Mouse (Mus musculus) hindbrain, embryonic 15.5 days (tissue): ENCODE measurements around the gene Osbpl6. TPM values are rescaled to one million over a fixed set of nuclear protein-coding genes. Genes with fewer than 3 reads are reported as not detected.

Experiments
- ATAC-seq: fragments of 200-750 bp; cut with Nextera tagmentation; 2 replicates; pipeline ENCODE4 v1.8.0; 2017; ENCODE audit warnings: low read depth, moderate number of reproducible peaks, moderate TSS enrichment; ENCODE audit not compliant: low FRiP score
- H3K27ac ChIP-seq: fragments of 300-500 bp; sonication (generic); replicated peaks from 2 replicates; pipeline ENCODE4 v1.5.1; 2015; ENCODE audit warnings: mild to moderate bottlenecking, inconsistent platforms
- H3K27me3 ChIP-seq: fragments of 300-500 bp; sonication (generic); 2 replicates; pipeline ENCODE4 v1.6.1; 2015; ENCODE audit warnings: control low read depth, inconsistent platforms
- H3K36me3 ChIP-seq: fragments of 300-500 bp; sonication (generic); 2 replicates; pipeline ENCODE4 v1.6.1; 2015; ENCODE audit warnings: control low read depth, inconsistent platforms
- H3K4me1 ChIP-seq: fragments of 300-500 bp; sonication (generic); replicated peaks from 2 replicates; pipeline ENCODE4 v1.6.1; 2015; ENCODE audit warnings: control low read depth, inconsistent platforms
- H3K4me2 ChIP-seq: fragments of 300-500 bp; sonication (generic); 2 replicates; pipeline ENCODE4 v1.6.1; 2015; ENCODE audit warnings: moderate library complexity, mild to moderate bottlenecking, inconsistent platforms
- H3K4me3 ChIP-seq: fragments of 300-500 bp; sonication (generic); 2 replicates; pipeline ENCODE4 v1.5.1; 2015; ENCODE audit warnings: mild to moderate bottlenecking, inconsistent platforms
- H3K9ac ChIP-seq: fragments of 300-500 bp; sonication (generic); 2 replicates; pipeline ENCODE4 v1.6.1; 2015; ENCODE audit warnings: inconsistent platforms
- H3K9me3 ChIP-seq: fragments of 300-500 bp; sonication (generic); 2 replicates; pipeline ENCODE4 v1.6.1; 2016; ENCODE audit warnings: control low read depth, inconsistent platforms
- WGBS: fragments of 180-500 bp; shearing (Covaris S2); methylation state at CpG from one replicate; pipeline ENCODE4 v1.1.7; 2015; 5-methylcytosine and 5-hydroxymethylcytosine counted together
- polyA plus RNA-seq: library from polyadenylated mRNA; unstranded; fragments of >200 nt; fragmentation: Nextera tagmentation; extraction: Ambion mirVana; gene quantifications from 2 replicates; pipeline ENCODE4 v1.2.1, GENCODE M21; 2015

Gene Osbpl6
- polyA plus RNA-seq, 1 experiment from 2014 or later = 27.2 TPM

DNA sequence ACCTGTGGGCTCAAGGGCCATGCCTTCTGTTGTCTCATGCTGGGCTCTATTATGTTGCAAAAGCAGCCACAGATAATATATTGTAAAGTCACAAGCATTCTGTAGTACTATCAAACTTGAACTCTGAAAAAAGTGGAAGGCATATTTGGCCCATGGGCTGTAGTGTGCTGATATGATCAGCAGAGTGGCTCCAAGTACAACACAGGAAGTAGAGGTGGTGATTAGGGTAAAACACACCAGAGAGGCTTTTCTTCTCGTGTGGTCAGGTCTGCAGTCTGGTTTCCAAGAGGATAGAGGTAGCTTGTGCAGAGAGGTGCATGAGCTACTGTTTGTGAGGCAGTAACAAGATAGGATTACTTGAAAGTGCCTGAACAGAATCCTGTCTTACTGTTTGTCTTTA lies 69.5 kb downstream of the Osbpl6 start:
- Histone ChIP-seq H3K4me2 (no peak overlapping the region), H3K4me3 (no peak overlapping the region), H3K36me3 (no peaks in the 10 kb centered on the region), H3K9ac (no peak overlapping the region), H3K4me1 (no peaks in the 10 kb centered on the region), H3K27ac (no peak overlapping the region), H3K9me3 (no peaks in the 10 kb centered on the region), H3K27me3 (no peaks in the 10 kb centered on the region)
- no peak for ATAC-seq
- WGBS = 66% methylated on average over 1 of the region's 1 CpGs

DNA sequence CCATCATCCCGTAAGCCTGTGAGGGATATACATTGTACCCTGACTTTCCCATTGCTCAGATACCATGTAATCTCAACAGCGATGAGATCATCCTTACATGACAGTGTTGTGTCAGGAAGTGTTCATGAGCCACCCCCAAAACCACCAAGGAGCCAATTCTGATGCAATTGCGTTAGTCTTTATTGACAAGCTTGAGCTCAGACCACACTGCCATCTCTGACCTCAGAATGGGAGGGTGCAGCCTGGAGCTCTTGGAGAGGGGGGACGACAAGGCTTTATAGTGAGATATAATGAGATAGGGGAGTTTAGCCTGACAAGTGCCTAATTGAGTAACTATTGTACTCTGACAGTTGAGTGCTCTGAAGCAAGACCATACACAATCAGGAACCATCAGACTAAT lies 82.5 kb downstream of the Osbpl6 start:
- H3K4me3 ChIP-seq = no peak overlapping the region
- H3K9me3 ChIP-seq = no peaks in the 10 kb centered on the region
- no peaks in the 10 kb centered on the region for H3K27me3 ChIP-seq
- peaks cover 7% of the 10 kb centered on the region for H3K4me1 ChIP-seq
- no peak overlapping the region for H3K27ac ChIP-seq
- H3K4me2 ChIP-seq = no peak overlapping the region
- no peak for ATAC-seq
- H3K36me3 ChIP-seq = no peaks in the 10 kb centered on the region
- WGBS = 70% methylated on average over 4 of the region's 4 CpGs
- no peak overlapping the region for H3K9ac ChIP-seq

DNA sequence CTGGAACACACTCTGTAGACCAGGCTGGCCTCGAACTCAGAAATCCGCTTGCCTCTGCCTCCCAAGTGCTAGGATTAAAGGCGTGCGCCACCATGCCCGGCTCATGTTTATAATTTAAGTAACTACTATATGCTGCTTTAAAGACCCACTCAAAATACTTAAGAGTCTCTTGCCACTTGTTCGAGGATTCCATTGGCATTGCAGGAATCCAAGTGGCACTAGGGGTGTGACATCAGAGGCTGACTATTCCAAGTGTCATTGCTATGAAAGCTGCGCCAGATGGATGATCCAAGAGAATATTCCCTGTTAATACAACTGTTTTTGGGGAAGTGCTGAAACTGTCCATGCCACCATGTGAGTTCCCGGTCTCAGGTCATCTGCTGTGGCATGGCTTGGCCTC lies 83.9 kb downstream of the Osbpl6 start:
- no peak for ATAC-seq
- Histone ChIP-seq H3K36me3 (no peaks in the 10 kb centered on the region), H3K4me2 (no peak overlapping the region), H3K9ac (no peak overlapping the region), H3K4me1 (peaks cover 12% of the 10 kb centered on the region), H3K27ac (no peak overlapping the region), H3K27me3 (no peaks in the 10 kb centered on the region), H3K4me3 (no peak overlapping the region), H3K9me3 (no peaks in the 10 kb centered on the region)
- 94% methylated on average over 8 of the region's 8 CpGs for WGBS

DNA sequence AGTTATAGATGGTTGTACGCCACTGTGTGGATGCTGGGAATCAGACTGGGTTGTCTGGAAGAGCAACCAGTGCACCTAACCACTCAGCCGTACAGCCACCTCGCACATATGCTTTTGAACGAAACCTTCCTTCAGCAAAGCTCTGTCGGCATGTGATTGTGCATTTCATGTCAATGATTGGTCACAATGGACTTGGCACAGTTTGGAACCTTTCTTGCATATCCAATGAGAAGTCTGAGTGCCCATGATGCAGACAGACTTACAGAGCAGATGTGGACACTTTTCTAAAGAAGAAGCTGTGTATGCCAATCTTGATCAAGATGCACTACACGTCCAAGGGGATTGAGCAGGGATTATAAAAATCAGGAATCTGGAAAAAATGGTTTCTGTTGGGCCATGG lies 85.1 kb downstream of the Osbpl6 start:
- no peak overlapping the region for H3K4me3 ChIP-seq
- H3K27ac ChIP-seq = 0 out of 2 replicates have a peak overlapping the region, but pooled peaks have one; percentile 28

DNA sequence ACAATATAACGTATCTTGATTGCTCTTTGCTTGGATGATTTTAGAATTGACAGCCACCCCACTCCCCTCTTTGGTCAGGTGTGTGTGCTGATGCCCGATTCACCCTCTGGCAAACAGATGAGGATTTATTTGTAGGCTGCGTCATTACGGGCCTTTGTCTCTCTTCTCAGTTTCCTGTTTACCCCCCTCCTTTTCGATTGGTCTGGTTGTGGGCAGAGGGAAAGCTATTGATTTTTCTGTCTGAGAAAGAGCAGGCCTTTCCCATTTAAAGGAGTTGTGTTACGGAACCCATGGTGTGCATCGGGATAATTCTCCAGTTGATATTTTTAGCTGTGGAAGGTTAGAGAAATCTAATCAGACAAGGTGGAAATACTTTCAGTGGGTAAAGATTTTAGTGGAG lies 85.9 kb downstream of the Osbpl6 start:
- H3K27me3 ChIP-seq = no peaks in the 10 kb centered on the region
- WGBS = 56% methylated on average over 7 of the region's 7 CpGs
- peaks cover 12% of the 10 kb centered on the region for H3K4me1 ChIP-seq
- H3K36me3 ChIP-seq = no peaks in the 10 kb centered on the region
- no peak overlapping the region for H3K9ac ChIP-seq
- peak overlapping the region; percentile 28; the same call in 1 of the 2 replicates for H3K27ac ChIP-seq
- no peak overlapping the region for H3K4me2 ChIP-seq
- H3K4me3 ChIP-seq = no peak overlapping the region
- ATAC-seq = no peak
- no peaks in the 10 kb centered on the region for H3K9me3 ChIP-seq

More for the DNA sequence above, 85.1 kb downstream of the Osbpl6 start:
- ATAC-seq = no peak
- no peaks in the 10 kb centered on the region for H3K36me3 ChIP-seq
- no peak overlapping the region for H3K4me2 ChIP-seq
- no peaks in the 10 kb centered on the region for H3K9me3 ChIP-seq
- no peaks in the 10 kb centered on the region for H3K27me3 ChIP-seq
- 78% methylated on average over 6 of the region's 6 CpGs for WGBS
- H3K4me1 ChIP-seq = peaks cover 12% of the 10 kb centered on the region
- no peak overlapping the region for H3K9ac ChIP-seq

DNA sequence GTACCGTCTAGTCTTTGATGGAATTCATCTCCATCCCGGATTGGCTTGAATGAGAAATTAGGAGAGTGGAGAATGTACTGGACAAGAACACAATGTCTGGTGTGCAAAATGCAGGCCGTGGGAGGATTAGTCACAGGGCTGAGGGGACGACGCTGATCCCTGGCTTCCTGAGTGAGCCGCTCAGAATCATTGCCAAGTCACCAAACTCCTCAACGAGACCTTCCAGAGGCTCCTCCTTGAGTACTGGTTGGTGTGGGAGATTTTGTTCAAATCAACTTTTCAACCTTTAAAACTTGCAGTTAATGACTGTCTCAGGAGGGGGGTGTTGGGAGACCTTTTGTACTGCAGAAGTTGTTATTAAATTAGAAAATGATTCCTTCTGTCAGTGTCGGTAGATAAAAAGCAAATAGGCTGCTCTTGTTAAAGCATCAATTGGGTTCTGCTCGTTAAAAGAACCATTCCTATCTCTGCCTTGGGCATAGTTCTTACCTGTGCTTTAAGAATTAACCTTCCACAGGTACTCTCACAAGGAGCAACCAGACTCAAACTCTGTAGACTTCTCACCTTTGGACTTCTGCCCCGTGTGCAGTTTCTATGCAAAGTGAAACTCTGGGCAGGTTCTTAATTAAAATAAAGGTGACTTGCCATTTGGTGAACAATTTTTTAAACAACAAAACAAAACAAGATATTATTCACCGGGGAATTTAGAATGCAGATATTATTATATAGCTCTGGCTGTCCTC lies 89.9 kb downstream of the Osbpl6 start:
- Histone ChIP-seq H3K4me3 (no peak overlapping the region), H3K4me1 (peaks cover 12% of the 10 kb centered on the region), H3K27ac (no peak overlapping the region), H3K9ac (no peak overlapping the region), H3K36me3 (no peaks in the 10 kb centered on the region), H3K9me3 (no peaks in the 10 kb centered on the region), H3K4me2 (no peak overlapping the region), H3K27me3 (no peaks in the 10 kb centered on the region)
- 82% methylated on average over 11 of the region's 11 CpGs for WGBS
- no peak for ATAC-seq

DNA sequence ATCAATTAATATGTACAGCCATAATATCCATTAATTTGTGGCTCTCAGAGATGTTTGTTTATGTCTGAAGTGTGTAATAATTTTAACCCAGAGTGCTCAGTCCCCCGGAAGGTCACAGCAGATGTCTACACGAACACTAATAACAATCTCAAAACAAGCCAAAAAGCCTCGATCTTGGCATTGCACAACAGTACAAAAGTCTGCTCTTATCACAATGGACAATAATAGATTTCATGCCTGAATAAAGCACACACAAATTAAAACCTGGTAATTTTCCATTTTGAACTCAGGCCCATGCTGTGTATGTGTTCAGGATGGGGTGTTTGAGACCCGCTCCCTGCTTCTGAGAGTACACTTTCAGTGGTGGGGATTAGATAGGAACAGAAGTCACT lies 90.4 kb downstream of the Osbpl6 start:
- no peak for ATAC-seq
- 87% methylated on average over 4 of the region's 4 CpGs for WGBS
- Histone ChIP-seq H3K4me3 (no peak overlapping the region), H3K9ac (no peak overlapping the region), H3K27me3 (no peaks in the 10 kb centered on the region), H3K27ac (no peak overlapping the region), H3K9me3 (no peaks in the 10 kb centered on the region), H3K36me3 (no peaks in the 10 kb centered on the region), H3K4me2 (no peak overlapping the region), H3K4me1 (peaks cover 6% of the 10 kb centered on the region)

DNA sequence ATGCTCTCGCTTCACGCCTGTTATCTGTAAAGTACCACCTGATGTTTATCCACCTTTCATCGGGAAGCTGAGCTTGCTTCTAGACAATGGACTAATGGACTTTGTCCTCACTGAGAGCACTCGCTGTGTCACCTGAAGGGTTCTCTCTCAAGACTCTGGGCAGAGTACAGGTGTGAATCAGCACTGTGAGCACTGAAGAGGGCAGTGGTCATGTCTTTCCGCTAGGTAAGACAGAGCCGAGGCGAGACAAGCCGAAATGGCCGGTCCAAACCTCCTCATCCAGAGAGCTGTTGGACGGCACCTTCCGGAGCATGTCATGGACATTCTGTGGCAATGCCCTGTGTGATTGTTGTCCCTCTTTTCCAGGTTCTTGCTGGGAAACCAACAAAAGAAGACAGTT lies 92.6 kb downstream of the Osbpl6 start:
- peaks cover 4% of the 10 kb centered on the region; the same call in 1 of the 2 replicates for H3K4me1 ChIP-seq

DNA sequence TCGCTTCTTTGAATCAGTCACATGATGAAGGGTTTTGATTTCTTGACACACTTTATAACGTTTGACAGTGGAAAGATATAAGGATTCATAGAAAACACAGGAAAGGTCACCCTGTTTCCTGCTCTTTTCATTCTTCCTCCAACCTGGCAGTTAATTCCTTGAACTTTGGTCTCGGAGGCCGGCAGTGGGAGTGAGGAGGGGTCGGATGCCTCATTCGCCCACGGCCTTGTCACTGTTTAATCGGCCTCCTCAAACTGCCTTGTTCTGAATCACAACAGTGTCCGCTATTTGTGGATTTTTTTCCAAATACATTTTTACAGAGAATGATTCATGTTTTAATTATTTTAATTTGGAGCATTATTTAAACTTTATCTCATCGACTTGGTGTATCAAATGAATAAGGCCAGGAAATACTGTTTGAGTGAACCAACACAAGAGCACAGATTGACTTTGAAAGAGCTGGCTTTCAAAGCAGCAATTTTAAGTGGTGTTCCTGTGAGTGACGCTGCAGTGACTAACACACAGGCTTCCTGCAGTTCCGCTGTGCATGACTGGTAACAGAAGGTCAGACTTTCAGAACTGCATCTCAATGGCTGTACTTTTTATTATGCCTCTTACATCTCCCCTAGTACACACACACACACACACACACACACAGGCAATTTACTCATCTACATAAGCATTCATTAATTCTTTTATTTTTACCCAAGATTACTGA lies 98.0 kb downstream of the Osbpl6 start:
- Histone ChIP-seq H3K9ac (no peak overlapping the region), H3K4me3 (no peak overlapping the region), H3K9me3 (no peaks in the 10 kb centered on the region), H3K4me1 (no peaks in the 10 kb centered on the region), H3K27me3 (no peaks in the 10 kb centered on the region), H3K36me3 (no peaks in the 10 kb centered on the region), H3K27ac (no peak overlapping the region), H3K4me2 (no peak overlapping the region)
- no peak for ATAC-seq
- WGBS = 49% methylated on average over 12 of the region's 12 CpGs

More for the DNA sequence above, 92.6 kb downstream of the Osbpl6 start:
- 95% methylated on average over 11 of the region's 11 CpGs for WGBS
- no peak for ATAC-seq
- no peaks in the 10 kb centered on the region for H3K36me3 ChIP-seq
- no peak overlapping the region for H3K27ac ChIP-seq
- no peaks in the 10 kb centered on the region for H3K27me3 ChIP-seq
- H3K4me3 ChIP-seq = no peak overlapping the region
- no peak overlapping the region for H3K4me2 ChIP-seq
- no peak overlapping the region for H3K9ac ChIP-seq
- H3K9me3 ChIP-seq = no peaks in the 10 kb centered on the region

DNA sequence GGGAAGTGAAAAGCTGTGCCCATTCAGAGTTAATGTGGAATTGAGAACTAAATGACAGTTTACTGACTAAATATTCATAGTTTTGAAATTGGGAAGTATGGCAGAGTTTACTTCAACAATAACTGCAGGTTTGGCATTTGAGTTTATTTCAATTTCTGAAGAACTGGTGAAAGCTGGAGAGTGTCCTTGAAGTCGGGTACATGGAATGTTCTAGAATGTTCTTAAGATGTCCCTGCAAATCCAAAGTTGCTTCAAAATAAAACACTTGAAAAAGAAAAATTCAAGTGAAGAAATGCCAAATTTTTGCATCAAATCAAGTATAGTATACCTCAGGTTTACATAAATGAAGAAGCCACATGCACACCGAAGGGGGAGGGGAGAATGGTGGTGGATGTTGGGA lies 98.7 kb downstream of the Osbpl6 start:
- Histone ChIP-seq H3K36me3 (no peaks in the 10 kb centered on the region), H3K27me3 (no peaks in the 10 kb centered on the region), H3K4me2 (no peak overlapping the region), H3K9ac (no peak overlapping the region), H3K4me3 (no peak overlapping the region), H3K9me3 (no peaks in the 10 kb centered on the region), H3K27ac (no peak overlapping the region), H3K4me1 (no peaks in the 10 kb centered on the region)
- 92% methylated on average over 2 of the region's 2 CpGs for WGBS
- ATAC-seq = no peak

DNA sequence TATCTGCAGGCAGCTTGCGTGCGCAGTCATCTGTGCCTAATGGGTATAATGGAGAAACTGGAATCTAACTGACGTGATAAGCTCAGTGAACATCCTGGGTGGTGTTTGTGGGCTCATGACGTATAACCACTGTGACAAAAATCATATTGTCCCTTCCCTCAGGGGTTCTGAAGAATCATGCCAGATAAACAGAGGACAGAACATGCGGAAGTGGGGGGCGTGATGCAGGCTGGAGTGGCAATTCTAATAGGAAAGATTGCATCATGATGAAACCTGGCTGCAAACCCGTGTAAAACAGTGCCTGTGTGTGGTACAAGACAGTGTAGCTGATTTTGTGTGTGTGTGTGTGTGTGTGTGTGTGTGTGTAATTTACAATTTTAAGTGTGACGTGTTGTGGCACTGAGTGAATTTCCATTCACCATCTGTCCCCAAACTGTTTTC lies 105.0 kb downstream of the Osbpl6 start:
- Histone ChIP-seq H3K4me2 (no peak overlapping the region), H3K4me1 (peaks cover 6% of the 10 kb centered on the region; the same call in 1 of the 2 replicates), H3K27me3 (no peaks in the 10 kb centered on the region), H3K9ac (no peak overlapping the region), H3K36me3 (no peaks in the 10 kb centered on the region), H3K9me3 (no peaks in the 10 kb centered on the region), H3K27ac (no peak overlapping the region), H3K4me3 (no peak overlapping the region)
- ATAC-seq = no peak
- 65% methylated on average over 8 of the region's 8 CpGs for WGBS

DNA sequence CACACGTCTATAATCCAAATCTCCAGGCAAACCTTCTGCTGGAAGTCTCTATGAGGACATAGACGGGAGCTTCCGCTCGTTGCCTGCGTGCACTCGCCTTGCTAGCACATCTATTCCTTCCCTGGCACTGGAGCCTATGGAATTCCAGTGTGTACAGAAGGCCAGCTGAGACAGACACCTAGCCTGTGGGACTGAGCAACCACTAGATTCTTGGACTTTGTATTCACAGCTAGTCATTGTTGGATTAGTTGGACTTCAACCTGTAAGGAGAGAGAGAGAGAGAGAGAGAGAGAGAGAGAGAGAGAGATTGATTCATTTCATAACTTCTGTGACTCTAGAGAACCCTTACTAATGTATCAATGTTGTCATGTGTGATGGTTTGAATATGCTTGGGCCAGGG lies 105.8 kb downstream of the Osbpl6 start:
- no peak overlapping the region for H3K4me3 ChIP-seq
- H3K27ac ChIP-seq = no peak overlapping the region
- no peak overlapping the region for H3K4me2 ChIP-seq
- ATAC-seq = no peak
- no peak overlapping the region for H3K9ac ChIP-seq
- WGBS = 93% methylated on average over 6 of the region's 6 CpGs
- H3K9me3 ChIP-seq = no peaks in the 10 kb centered on the region
- no peaks in the 10 kb centered on the region for H3K36me3 ChIP-seq
- H3K4me1 ChIP-seq = peaks cover 6% of the 10 kb centered on the region; the same call in 1 of the 2 replicates
- H3K27me3 ChIP-seq = no peaks in the 10 kb centered on the region
